Mouse (Mus musculus): Measurements from ENCODE around the gene Leng1. TPM values are rescaled to one million over a fixed set of nuclear protein-coding genes. Genes with fewer than 3 reads are reported as not detected.
"Not testable (repeated sequence)": the region's sequence is repeated elsewhere in the genome, so short reads cannot be mapped to it uniquely, and the experiment has no call there.

Gene Leng1
- total RNA-seq, 2 experiments from 2014 or later, result 5.4 to 6.1 TPM

GRCm38 (mm10) chr7:3703879-3704441, 38.3 kb upstream of the Leng1 start, which contains the start of gene Rps9:
Rps9 (plus strand) TSS chr7:3703993.
- peak; percentile 47 for TF ChIP-seq CTCF (IDR thresholded peaks at IDR 0.05)
- Histone ChIP-seq H3K27ac (peak within 1 kb of the TSS; percentile 91), H3K4me3 (peak within 1 kb of the TSS; percentile 64)
- intact Hi-C loops (cut with DNase I), result no loop called here
- DNase-seq (ENCODE audit: extremely low spot score in 1 of 2, low spot score in 2 of 2), result peak; percentile 96 to 97

GRCm38 (mm10) chr7:3703148-3703878, 37.7 kb upstream of the Leng1 start:
- Histone ChIP-seq H3K27ac (peak overlapping the region; percentile 91), H3K4me3 (peak overlapping the region; percentile 64)
- intact Hi-C loops (cut with DNase I), result no loop called here
- no peak for DNase-seq (ENCODE audit: extremely low spot score in 1 of 2, low spot score in 2 of 2)
- no peak for TF ChIP-seq CTCF (IDR thresholded peaks at IDR 0.05)

- no peak for DNase-seq (ENCODE audit: extremely low spot score in 1 of 2, low spot score in 2 of 2)
- intact Hi-C loops (cut with DNase I), result loop anchor here (10.0 kb wide), 1 partner anchor 1366 kb away; the partner anchor contains the start of gene U2af2
- no peak overlapping the region for H3K27ac ChIP-seq
Measured at GRCm38 (mm10) chr7:3698471-3698870, 32.8 kb upstream of the Leng1 start.

GRCm38 (mm10) chr7:3694949-3695305, 29.3 kb upstream of the Leng1 start:
- DNase-seq (ENCODE audit: extremely low spot score in 1 of 2, low spot score in 2 of 2), result not testable (repeated sequence)

More at GRCm38 (mm10) chr7:3698471-3698870, 32.8 kb upstream of the Leng1 start:
- TF ChIP-seq CTCF (IDR thresholded peaks at IDR 0.05), result no peak; the same call in 1 of the 2 replicates
- H3K4me3 ChIP-seq, result no peak overlapping the region

GRCm38 (mm10) chr7:3694076-3694948, 28.7 kb upstream of the Leng1 start:
- TF ChIP-seq CTCF (IDR thresholded peaks at IDR 0.05), result no peak
- Histone ChIP-seq H3K4me3 (peak overlapping the region; percentile 85), H3K27ac (peak overlapping the region; percentile 93)
- intact Hi-C loops (cut with DNase I), result loop anchor here (5.0 to 10.0 kb wide), 2 partner anchors 453 to 1370 kb away; partner anchors contain the start of gene U2af2
- peak; percentile 37 to 50 for DNase-seq (ENCODE audit: extremely low spot score in 1 of 2, low spot score in 2 of 2)

More at GRCm38 (mm10) chr7:3694949-3695305, 29.3 kb upstream of the Leng1 start:
- intact Hi-C loops (cut with DNase I), result loop anchor here (5.0 to 10.0 kb wide), 2 partner anchors 452 to 1370 kb away; partner anchors contain the start of gene U2af2
- H3K27ac ChIP-seq, result peak overlapping the region; percentile 37
- peak overlapping the region; percentile 85 for H3K4me3 ChIP-seq

- Histone ChIP-seq H3K4me3 (peak overlapping the region; percentile 85), H3K27ac (peak overlapping the region; percentile 93)
- no peak for TF ChIP-seq CTCF (IDR thresholded peaks at IDR 0.05)
- DNase-seq (ENCODE audit: extremely low spot score in 1 of 2, low spot score in 2 of 2), result no peak
- intact Hi-C loops (cut with DNase I), result loop anchor here (5.0 to 10.0 kb wide), 2 partner anchors 454 to 1371 kb away; partner anchors contain the start of gene U2af2
Measured at GRCm38 (mm10) chr7:3693809-3694075, 28.1 kb upstream of the Leng1 start.

- intact Hi-C loops (cut with DNase I), result loop anchor here (5.0 to 10.0 kb wide), 2 partner anchors 454 to 1372 kb away; partner anchors contain the start of gene U2af2
- peak within 1 kb of the TSS; percentile 93 for H3K27ac ChIP-seq
- peak within 1 kb of the TSS; percentile 85 for H3K4me3 ChIP-seq
- TF ChIP-seq CTCF (IDR thresholded peaks at IDR 0.05), result no peak
- DNase-seq (ENCODE audit: extremely low spot score in 1 of 2, low spot score in 2 of 2), result peak; percentile 93 to 97
Measured at GRCm38 (mm10) chr7:3692987-3693808, 27.6 kb upstream of the Leng1 start, which contains the start of gene Mboat7. Mboat7 (minus strand) TSS chr7:3693523.

GRCm38 (mm10) chr7:3692382-3692986, 26.8 kb upstream of the Leng1 start, which contains the start of gene Tsen34:
Tsen34 (plus strand) TSS chr7:3692863.
- intact Hi-C loops (cut with DNase I), result loop anchor here (5.0 to 10.0 kb wide), 2 partner anchors 455 to 1372 kb away; partner anchors contain the start of gene U2af2
- H3K27ac ChIP-seq, result peak within 1 kb of the TSS; percentile 93
- no peak; the same call in 1 of the 2 replicates for TF ChIP-seq CTCF (IDR thresholded peaks at IDR 0.05)
- DNase-seq (ENCODE audit: extremely low spot score in 1 of 2, low spot score in 2 of 2), result no peak
- peak within 1 kb of the TSS; percentile 85 for H3K4me3 ChIP-seq

GRCm38 (mm10) chr7:3691919-3692318, 26.3 kb upstream of the Leng1 start:
- no peak for TF ChIP-seq CTCF (IDR thresholded peaks at IDR 0.05)
- intact Hi-C loops (cut with DNase I), result loop anchor here (2.0 to 10.0 kb wide), 3 partner anchors 45 to 1373 kb away; partner anchors contain the start of gene U2af2
- no peak for DNase-seq (ENCODE audit: extremely low spot score in 1 of 2, low spot score in 2 of 2)
- Histone ChIP-seq H3K4me3 (peak overlapping the region; percentile 85), H3K27ac (peak overlapping the region; percentile 93)

Data from left cerebral cortex, adult 2 months (tissue).